Mouse (Mus musculus): ENCODE results near the gene Kat8.

GRCm38 (mm10) chr7:127887191-127887590 lies 25.1 kb upstream of the Kat8 start:
- TF ChIP-seq MAX (IDR thresholded peaks at IDR 0.05) = no peak
- TF ChIP-seq FOSL1 (IDR thresholded peaks at IDR 0.05; ENCODE audit: insufficient read depth, low read length, poor library complexity, severe bottlenecking) = no peak
- no peak for TF ChIP-seq CTCF (IDR thresholded peaks at IDR 0.05; ENCODE audit: control insufficient read depth, insufficient read depth, insufficient read length)
- TF ChIP-seq USF1 (IDR thresholded peaks at IDR 0.05; ENCODE audit: low read depth) = no peak

Measured in C2C12 (cell line).